Mouse (Mus musculus) retina, embryonic 14.5 days (tissue): ENCODE measurements around the gene Ssr2.
A peak's percentile ranks its signal among the peaks of the same experiment; 100 is the strongest.

ENCODE experiments used
- DNase-seq: peaks from one replicate; pipeline ENCODE4 v3.0.0-alpha.2; 2015; ENCODE audit warnings: low spot score

The Ssr2 gene

DNA sequence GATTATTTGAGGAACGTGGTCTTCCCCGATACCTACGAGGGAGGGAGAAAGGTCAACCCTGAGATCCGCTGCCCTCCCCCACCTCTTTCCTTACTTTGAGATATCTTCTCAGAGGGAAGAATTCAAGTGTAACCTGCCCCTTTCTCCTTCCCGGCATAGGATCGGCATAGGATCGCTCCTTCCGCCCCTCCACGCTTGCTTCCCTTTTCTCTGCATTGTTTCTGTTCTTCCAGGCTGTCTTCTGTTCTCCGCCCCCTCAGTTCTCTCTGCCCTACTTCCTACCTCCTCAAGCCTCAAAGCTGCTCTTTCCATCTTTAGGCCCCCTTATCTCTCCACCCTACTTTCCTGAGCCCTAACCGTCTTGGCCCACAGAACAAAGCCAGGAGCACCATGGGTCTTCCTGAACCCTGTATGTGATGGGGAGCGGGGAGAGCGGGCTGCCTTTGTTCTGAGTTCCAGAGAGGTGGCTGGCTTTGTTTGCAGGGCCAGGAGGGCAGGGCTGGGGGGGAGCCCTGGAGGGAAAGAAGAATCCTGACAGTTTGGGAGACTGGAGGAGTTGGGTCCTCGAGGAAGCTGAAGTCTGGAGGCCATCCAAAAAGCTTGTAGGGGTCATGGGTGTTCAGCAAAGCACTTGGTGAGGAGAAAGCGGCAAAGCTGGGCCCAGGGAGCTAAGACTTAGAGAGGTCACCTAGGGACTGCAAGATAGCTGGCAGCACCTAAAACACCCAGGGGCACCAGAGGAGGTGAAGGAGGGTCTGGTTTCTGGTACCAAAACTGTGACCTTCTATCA, 47.9 kb downstream of the Ssr2 start:
- peak; percentile 55 for DNase-seq

DNA sequence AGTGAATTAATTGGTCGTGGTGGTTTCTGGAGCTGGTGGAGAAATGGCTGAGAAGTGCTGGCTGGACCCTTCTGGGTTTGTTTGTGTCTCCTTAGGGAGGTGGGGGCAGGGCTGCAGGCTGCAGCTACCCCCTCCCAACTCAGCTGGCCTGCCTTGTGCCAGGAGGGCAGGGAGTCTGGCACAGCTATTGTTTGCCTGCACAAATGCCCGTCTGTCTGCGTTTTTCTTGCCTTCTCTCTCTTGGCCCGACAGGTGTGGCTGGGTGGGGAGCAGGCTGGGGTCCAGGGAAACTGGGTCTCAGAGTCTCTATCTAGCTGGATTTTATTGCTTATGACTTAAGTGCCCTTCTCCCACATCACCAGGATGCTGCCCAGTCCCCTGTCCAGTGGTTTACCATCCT, 48.6 kb downstream of the Ssr2 start:
- DNase-seq, result peak; percentile 19

DNA sequence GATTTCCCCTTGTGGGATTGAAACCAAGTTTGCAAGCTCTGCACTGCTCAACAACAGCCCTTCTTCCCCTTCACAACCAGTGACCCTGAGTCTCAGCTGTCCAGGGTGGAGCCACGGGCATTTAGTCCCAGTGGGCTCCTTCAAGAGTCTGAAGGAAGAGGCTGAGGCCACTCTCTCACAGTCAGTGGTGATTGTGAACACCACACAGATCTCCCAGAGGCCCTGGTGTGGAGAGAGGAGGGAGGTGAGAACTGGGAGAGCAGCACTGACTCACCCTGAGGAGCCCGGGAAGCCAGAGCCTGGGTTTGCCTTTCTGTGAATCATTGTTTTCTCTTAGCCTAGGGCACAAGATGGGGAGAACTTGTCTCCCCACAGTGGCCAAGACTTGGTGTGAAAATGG, 49.3 kb downstream of the Ssr2 start:
- no peak for DNase-seq

DNA sequence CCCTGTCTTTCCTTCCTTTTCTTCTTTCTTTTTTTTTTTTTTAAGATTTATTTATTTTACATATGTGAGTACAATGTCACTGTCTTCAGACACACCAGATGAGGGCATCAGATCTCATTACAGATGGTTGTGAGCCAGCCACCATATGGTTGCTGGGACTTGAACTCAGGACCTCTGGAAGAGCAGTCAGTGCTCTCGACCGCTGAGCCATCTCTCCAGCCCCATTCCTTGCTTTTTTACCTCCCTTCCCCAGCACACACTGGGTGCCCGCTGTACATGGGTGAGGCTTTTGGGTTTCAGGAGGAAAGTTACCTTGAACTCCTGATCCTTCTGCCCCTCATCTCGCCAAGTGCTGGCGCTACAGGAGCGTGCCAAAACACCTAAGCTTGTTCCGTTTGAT, 49.9 kb downstream of the Ssr2 start:
- no peak for DNase-seq

DNA sequence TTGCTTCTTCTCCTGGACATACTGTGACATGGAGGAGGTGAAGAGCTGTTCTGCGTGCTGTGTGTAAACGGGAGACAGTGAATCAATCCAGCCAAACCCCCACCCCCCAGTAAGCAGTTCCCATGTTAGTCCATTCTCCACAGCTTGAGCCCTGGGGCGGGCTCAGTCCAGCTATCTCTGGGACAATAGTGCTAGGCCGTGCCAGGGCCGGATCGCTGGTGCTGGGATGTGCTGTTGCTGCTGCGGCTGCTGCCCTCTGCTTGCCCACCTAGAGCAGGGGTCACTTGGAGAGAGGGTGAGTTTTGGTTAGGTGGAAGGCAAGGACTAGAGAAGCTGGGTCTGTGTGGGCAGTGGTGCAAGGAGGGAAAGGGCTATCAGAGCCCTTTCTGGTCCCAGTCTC, 50.6 kb downstream of the Ssr2 start:
- DNase-seq, result no peak

DNA sequence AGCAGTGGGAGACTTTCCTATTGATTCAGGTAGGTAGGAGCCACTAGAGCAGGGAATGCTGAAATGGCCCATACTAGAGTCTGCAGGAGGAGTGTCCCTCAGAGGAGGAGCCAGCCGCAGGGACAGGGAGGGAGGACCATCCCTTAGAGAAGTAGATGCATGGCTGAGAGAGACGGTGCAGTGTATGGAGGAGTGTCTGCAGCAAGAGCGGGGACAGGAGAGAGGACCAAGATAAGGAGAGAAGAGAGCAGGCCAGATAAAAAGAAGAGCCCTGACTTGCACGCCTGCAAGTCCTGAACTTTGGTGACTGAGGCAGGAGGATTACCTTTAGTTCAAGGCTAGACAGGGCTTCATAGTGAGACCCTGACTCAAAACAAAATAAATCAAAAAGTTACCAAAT, 51.4 kb downstream of the Ssr2 start:
- DNase-seq, result no peak

DNA sequence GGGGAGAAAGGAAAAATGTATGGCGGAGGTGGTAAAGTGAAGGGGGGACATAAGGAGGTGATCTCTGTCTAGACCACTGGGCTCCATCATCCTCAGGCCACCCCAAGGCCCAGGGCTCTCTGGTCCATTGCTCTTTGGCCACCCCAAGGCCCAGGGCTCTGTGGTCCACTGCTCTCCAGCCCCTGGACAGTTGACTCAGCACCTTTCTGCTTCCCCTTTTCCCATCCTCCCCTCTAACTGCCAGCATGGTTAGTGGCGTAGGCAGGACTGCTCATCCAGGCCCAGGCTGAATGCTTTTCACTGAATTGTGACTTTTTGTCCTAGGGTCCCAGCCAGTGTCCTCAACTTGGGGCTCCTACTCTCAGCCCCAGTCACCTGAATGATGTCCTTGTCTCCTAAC, 51.9 kb downstream of the Ssr2 start:
- no peak for DNase-seq

DNA sequence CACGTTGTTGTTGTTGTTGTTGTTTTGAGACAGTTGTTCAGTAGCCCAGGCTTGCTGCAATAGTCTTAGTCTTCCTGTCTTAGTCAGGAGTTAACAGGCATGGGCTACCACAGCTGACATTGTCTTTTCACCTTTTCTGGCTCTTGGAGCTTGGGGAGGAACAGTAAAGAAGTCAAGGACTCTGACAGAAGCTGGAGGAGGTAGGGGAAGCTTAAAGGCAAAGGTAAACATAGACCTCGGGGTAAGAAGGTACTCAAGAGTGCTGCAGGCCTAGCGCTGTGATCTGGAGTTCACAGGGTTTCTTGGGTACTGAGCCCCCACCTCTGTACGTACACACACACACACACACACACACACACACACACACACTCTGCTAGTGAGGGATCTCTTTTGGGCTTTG, 53.1 kb downstream of the Ssr2 start:
- no peak for DNase-seq

DNA sequence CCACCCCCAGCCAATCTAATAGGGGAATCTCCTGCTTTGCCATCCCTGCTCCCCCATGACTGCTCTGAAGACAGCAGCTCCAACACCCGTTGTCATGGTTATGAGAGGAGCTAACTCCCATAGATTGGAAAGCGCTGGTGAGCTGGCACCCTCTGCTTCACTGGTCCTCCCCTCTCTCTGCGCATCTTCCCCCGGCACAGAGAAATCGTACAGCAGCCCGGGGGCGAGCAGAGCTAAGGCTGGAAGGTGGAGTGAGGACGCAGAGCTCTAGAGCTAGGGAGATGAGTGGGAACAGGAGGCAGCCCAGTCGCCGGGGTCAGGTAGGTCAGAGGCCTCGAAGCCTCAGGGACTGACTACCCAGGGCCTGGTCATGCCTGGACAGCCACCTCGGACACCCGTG, 53.6 kb downstream of the Ssr2 start:
- DNase-seq, result no peak

DNA sequence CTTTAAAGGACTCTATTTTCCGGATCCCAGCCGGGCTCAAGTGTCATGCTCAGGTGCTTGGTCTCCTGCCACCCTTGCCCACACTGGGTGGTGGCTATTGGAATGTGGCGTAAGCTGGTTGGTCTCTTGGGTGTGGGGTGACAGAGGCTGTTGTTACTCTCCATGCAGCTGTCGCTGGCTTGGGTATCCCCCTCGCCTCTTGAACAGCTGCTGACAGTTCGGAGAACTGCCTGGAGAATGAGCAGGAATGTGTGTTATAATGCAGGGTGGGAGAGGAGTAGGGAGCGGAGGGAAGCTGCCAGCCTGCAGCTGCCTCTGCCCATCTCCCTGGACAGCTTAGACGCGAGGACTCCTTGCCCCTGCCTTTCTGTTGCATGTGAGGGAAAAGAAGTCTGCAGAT, 54.3 kb downstream of the Ssr2 start:
- no peak for DNase-seq

DNA sequence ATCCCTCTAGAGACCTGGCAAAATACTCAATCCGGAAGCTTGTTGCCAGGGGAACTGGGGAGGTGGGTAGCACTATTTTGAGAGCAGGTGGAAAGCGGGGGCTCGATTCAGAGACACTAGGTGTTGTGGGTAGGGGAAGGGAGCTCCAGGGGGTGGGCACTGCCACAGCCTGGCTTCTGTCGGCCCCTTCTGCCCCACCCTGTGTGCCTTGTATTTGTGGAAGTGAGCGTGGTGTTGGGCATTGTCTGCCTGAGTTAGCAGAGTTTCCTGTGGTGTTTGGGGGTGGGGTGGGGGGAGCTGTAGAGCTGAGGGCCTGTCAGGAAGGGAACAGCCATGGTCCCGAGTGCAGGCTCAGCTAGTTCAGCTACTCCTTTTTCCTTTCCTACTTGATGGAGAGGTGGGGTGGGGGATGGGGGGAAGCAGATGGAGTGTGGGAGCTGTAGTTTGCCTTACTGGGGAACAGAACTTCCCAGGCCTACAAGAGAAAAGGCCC, 55.2 kb downstream of the Ssr2 start:
- no peak for DNase-seq

DNA sequence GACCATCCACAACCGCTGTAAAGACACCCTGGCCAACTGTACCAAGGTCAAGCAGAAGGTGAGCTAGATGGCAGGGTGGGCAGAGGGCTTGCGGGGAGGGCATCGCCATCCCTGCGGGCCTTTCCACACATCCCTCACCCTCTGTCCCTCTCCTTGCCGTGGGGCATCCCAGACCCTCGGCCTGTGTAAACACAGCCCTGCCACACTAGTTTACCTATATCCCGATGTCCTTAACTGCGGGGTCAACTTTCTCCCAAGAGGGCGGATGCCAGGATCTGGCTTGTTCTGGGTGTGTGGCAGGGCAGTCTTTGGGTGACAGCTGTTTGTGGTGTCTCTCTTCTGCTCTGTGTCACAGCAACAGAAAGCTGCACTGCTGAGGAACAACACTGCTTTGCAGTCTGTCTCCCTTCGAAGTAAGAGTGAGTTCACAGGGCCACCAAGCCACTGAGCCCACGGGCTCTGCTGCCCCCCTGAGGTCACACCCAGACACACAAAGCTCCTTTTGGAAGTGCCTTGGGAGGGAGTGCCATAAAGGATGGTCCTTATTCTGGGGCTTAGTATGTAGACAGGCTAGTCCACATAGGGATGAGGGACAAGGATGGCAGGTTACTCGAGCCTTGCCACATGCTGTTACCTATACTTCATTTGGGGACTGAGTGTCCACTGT, 56.4 kb downstream of the Ssr2 start:
- DNase-seq, result peak; percentile 68

DNA sequence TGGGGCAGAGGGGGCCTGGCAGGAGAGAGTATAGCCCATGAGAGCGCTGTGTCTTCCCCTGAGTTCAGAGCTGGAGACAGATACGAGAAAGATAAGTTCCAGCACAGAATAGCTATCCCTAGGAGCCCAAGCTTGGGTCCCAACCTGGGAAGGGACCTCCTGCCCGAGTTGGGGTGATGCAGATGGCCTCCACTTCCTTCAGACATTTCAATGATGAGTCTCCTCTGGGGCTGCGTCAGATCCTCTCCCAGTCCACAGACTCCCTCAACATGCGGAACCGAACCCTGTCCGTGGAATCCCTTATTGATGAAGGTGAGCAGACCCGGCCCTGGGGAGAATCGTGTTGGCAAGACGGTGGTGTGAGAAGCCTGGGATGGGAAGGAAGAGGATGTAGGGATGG, 57.4 kb downstream of the Ssr2 start:
- DNase-seq, result no peak

DNA sequence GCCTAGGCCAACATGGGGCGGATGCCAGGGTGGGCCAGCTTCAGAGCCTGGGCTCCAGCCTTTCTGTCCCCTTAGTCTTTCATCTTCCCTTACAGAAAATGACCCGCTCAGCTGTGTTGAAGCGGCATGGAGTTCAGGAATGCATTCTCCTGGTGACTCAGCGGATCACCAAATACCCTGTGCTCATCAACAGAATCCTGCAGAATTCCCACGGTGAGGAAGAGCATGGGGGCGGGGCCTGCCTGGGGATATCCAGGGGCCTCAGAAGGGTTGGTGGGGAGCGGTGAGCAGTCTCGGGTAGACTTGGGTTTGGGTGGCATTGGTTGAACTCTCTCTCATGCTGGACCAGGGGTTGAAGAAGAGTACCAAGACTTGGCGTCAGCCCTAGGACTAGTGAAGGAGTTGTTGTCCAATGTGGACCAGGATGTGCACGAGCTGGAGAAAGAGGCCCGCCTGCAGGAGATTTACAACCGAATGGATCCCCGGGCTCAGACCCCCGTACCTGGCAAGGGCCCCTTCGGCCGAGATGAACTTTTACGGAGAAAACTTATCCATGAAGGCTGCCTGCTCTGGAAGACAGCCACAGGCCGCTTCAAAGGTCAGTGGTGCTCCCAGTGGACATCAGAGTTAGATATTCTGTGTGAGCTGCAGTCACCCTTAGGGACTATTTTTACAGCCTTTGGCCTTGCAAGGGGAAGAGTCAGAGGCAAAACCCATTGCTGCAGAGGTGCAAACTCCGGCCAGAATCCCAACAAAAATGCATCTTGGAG, 60.0 kb downstream of the Ssr2 start:
- DNase-seq, result no peak

DNA sequence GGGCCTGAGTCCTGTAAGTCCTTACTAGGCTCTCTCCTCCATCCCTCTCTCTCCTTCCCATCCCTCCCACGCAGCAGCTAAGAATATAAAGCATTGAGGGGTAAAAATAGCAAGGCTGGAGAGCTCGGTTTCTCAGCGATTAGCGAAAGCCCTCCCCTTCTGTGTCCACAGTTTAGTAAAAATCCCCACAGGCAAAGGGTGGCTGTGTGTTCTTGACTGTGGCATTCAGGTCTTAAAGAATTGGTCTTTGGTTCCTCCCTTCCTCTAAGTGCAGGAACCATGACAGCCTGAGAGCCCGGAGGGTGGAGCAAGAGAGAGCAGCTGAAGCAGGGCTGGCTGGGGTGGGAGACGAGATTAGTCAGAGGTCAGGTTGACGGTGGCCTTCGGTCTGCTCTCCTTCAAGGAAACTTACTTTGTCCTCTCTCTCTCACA, 60.9 kb downstream of the Ssr2 start:
- no peak for DNase-seq

DNA sequence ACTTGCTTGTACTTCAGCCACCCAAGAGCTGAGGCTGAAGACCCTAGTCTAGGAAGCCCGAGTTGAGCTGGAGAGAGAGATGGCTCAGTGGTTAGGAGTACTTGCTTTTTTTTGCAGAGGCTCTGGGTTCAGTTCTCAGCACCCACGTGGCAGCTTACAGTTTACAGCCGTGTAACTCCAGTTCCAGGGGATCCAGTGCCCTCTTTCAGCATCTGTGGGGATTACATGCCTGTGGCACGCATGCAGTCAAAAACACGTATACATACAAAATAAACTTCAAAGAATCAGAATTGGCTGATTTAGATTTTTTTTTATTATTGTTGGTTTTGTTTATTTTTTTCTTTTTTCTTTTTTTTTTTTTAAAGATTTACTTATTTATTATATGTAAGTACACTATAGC, 61.5 kb downstream of the Ssr2 start:
- no peak for DNase-seq
